ENCODE assay signal across 15 mouse cellular contexts in the genomic region with DNA sequence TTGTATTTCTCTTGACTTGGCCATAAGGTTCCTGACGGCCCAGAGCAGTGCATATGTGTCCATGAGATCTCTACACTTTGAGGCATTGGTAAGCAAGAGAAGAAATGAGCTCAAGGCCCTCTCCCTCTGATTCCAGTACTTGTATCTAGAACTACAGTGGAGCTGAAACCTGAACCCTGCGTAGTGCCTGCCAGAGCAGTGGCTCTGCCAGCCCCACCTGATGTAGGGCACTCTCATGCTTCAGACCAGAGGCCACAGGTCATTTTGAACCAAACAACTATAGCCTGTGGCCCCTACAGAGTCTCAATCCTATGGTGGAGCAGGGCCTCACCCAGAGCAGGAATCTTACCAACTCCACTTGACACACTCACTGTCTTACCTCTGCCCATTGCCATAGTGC. TPM values are rescaled to one million over a fixed set of nuclear protein-coding genes. Genes with fewer than 3 reads are reported as not detected.
DNase-seq lines count a peak whose midpoint lies in the region; ATAC-seq and TF ChIP-seq lines count a peak whose summit lies in the region.
"Had no signal": no experiment of that assay in that cellular context is flagged by ENCODE, and none has a peak within 500 bp of the region (broad histone marks: within the 10 kb centered on the region; RNA-seq: fewer than 3 reads in every experiment).

No protein-coding gene starts in this region.

- no peaks in the 10 kb centered on the region for H3K27me3 ChIP-seq in liver, embryonic 12.5 days (replicated peaks)
- H3K27me3 ChIP-seq in liver, postnatal 0 days (ENCODE audit: insufficient read depth, low read length), result no peaks in the 10 kb centered on the region
- no peaks in the 10 kb centered on the region for H3K27me3 ChIP-seq in liver, embryonic 15.5 days
- H3K27me3 ChIP-seq: CH12.LX; embryonic facial prominence, embryonic 12.5 days; forebrain, embryonic 13.5 days; Patski had no signal

- 80% methylated on average over 2 of the region's 2 CpGs for WGBS in liver, embryonic 12.5 days (ENCODE audit: insufficient replicate concordance)
- WGBS in liver, postnatal 0 days (ENCODE audit: insufficient replicate concordance), result 96% methylated on average over 2 of the region's 2 CpGs
- WGBS in liver, embryonic 15.5 days (ENCODE audit: insufficient replicate concordance), result 90% methylated on average over 2 of the region's 2 CpGs

- H3K36me3 ChIP-seq in liver, embryonic 12.5 days, result peaks cover 87% of the 10 kb centered on the region
- H3K36me3 ChIP-seq in liver, postnatal 0 days (replicated peaks; ENCODE audit: insufficient read depth, low read length), result peaks cover 40% of the 10 kb centered on the region
- peaks cover 84% of the 10 kb centered on the region for H3K36me3 ChIP-seq in liver, embryonic 15.5 days (replicated peaks)
- H3K36me3 ChIP-seq: embryonic facial prominence, embryonic 12.5 days had no signal

- no peak overlapping the region for H3K9ac ChIP-seq in liver, embryonic 12.5 days
- no peak overlapping the region for H3K9ac ChIP-seq in liver, postnatal 0 days (replicated peaks)
- no peak overlapping the region for H3K9ac ChIP-seq in liver, embryonic 15.5 days
- H3K9ac ChIP-seq: embryonic facial prominence, embryonic 12.5 days; forebrain, embryonic 13.5 days had no signal

- no peak for ATAC-seq in liver, embryonic 12.5 days
- no peak for ATAC-seq in liver, postnatal 0 days
- ATAC-seq in liver, embryonic 15.5 days (ENCODE audit: insufficient read depth), result no peak
- ATAC-seq: forebrain, embryonic 13.5 days; Patski had no signal

- no peak overlapping the region for H3K4me2 ChIP-seq in liver, embryonic 12.5 days
- no peak overlapping the region for H3K4me2 ChIP-seq in liver, postnatal 0 days (ENCODE audit: low read depth, low read length)
- H3K4me2 ChIP-seq in liver, embryonic 15.5 days, result no peak overlapping the region
- H3K4me2 ChIP-seq: embryonic facial prominence, embryonic 12.5 days; forebrain, embryonic 13.5 days had no signal

- intact Hi-C loops in gastrocnemius, postnatal 36 days (cut with DNase I), result loop anchor here (1.0 to 2.0 kb wide), 2 partner anchors 17 to 37 kb away; no protein-coding TSS in a partner anchor

- H3K4me1 ChIP-seq in liver, embryonic 12.5 days, result peaks cover 73% of the 10 kb centered on the region
- H3K4me1 ChIP-seq in liver, postnatal 0 days (ENCODE audit: insufficient read depth), result peaks cover 47% of the 10 kb centered on the region
- H3K4me1 ChIP-seq in liver, embryonic 15.5 days (replicated peaks), result peaks cover 86% of the 10 kb centered on the region

- H3K4me3 ChIP-seq in liver, embryonic 12.5 days, result no peak overlapping the region
- H3K4me3 ChIP-seq in liver, postnatal 0 days (ENCODE audit: low read depth, low read length), result no peak overlapping the region
- H3K4me3 ChIP-seq in liver, embryonic 15.5 days (replicated peaks), result no peak overlapping the region
- H3K4me3 ChIP-seq: embryonic facial prominence, embryonic 10.5 days; embryonic facial prominence, embryonic 12.5 days; forebrain, embryonic 13.5 days had no signal

- no peak for TF ChIP-seq CTCF in liver, postnatal 0 days (IDR thresholded peaks at IDR 0.05; ENCODE audit: low read depth)

- TF ChIP-seq EP300 in liver, postnatal 0 days (IDR thresholded peaks at IDR 0.05; ENCODE audit: low read depth), result no peak

- H3K9me3 ChIP-seq in liver, embryonic 12.5 days (replicated peaks), result no peaks in the 10 kb centered on the region
- H3K9me3 ChIP-seq in liver, postnatal 0 days (ENCODE audit: low read length), result no peaks in the 10 kb centered on the region
- no peaks in the 10 kb centered on the region for H3K9me3 ChIP-seq in liver, embryonic 15.5 days (replicated peaks)
- H3K9me3 ChIP-seq: embryonic facial prominence, embryonic 10.5 days; embryonic facial prominence, embryonic 12.5 days; forebrain, embryonic 13.5 days; G1E had no signal

- DNase-seq in gastrocnemius, adult 18-20 months (ENCODE audit: low spot score), result peak; percentile 63
- DNase-seq in gastrocnemius, postnatal 36 days, result no peak
- peak; percentile 41 for DNase-seq in gastrocnemius, postnatal 25 days
- no peak for DNase-seq in gastrocnemius, postnatal 4 days (ENCODE audit: low spot score in 2 of 2)
- no peak for DNase-seq in liver, postnatal 0 days
- DNase-seq in liver, result no peak
- DNase-seq: adrenal gland, adult 8-10 months had no signal

- peak overlapping the region; percentile 43 for H3K27ac ChIP-seq in liver, embryonic 12.5 days
- H3K27ac ChIP-seq in liver, postnatal 0 days (ENCODE audit: low read depth), result no peak overlapping the region
- H3K27ac ChIP-seq in liver, embryonic 15.5 days (replicated peaks), result 0 out of 2 replicates have a peak overlapping the region, but pooled peaks have one; percentile 99
- H3K27ac ChIP-seq: embryonic facial prominence, embryonic 10.5 days; embryonic facial prominence, embryonic 12.5 days; forebrain, embryonic 13.5 days had no signal

RNA-seq across cellular contexts. Expression of a gene that starts 13.7 kb away (rescaled TPM):
- total RNA-seq in gastrocnemius, adult 18-20 months (2021), result 10 to 100 TPM; 15.5 to 23.8 TPM
- 10 to 100 TPM in 1 of 2 experiments, 1 to 10 TPM in 1; 5.3 to 12.2 TPM for total RNA-seq in gastrocnemius, postnatal 36 days (2021)
- total RNA-seq in gastrocnemius, postnatal 25 days (2021), result 10 to 100 TPM; 11.3 to 13.4 TPM
- 10 to 100 TPM; 14.5 to 15.5 TPM for total RNA-seq in gastrocnemius, postnatal 4 days (2021)
- polyA plus RNA-seq in liver, embryonic 12.5 days (2016; fragmentation: Nextera tagmentation; extraction: Ambion mirVana), result 17.8 and 18.2 TPM in 2 replicates
- 6.9 and 7.5 TPM in 2 replicates for polyA plus RNA-seq in liver, postnatal 0 days (2015; fragmentation: Nextera tagmentation; extraction: Ambion mirVana)
- polyA plus RNA-seq in liver, embryonic 15.5 days (2015; fragmentation: Nextera tagmentation; extraction: Ambion mirVana), result 17.4 and 21.4 TPM in 2 replicates

Comparison
In these comparisons a context has a peak if more than half of its experiments do, and no peak if none do; other contexts are left out.
1. DNase-seq: peak in gastrocnemius, adult 18-20 months (single experiment) and gastrocnemius, postnatal 25 days (single experiment); none in gastrocnemius, postnatal 36 days (0 of 2), gastrocnemius, postnatal 4 days (0 of 2), liver, postnatal 0 days (single experiment) and liver (single experiment).